Mouse (Mus musculus): ENCODE measurements around the gene Pde10a. TPM values are rescaled to one million over a fixed set of nuclear protein-coding genes. Genes with fewer than 3 reads are reported as not detected.
A peak's percentile ranks its signal among the peaks of the same experiment; 100 is the strongest.

Pde10a gene
- total RNA-seq, 1 experiment from 2014 or later = 0.84 TPM

- no peak for ATAC-seq (replicated peaks in 1 of 2; ENCODE audit: insufficient read depth in 1 of 2, low FRiP score in 2 of 2, low TSS enrichment in 1 of 2, low read depth in 1 of 2, poor library complexity in 2 of 2, severe bottlenecking in 2 of 2)
Observed at GRCm38 (mm10) chr17:8516006-8516405, 9.2 kb upstream of the Pde10a start.

- ATAC-seq (replicated peaks in 1 of 2; ENCODE audit: insufficient read depth in 1 of 2, low FRiP score in 2 of 2, low TSS enrichment in 1 of 2, low read depth in 1 of 2, poor library complexity in 2 of 2, severe bottlenecking in 2 of 2) = no peak
Observed at GRCm38 (mm10) chr17:8523986-8524385, 1.2 kb upstream of the Pde10a start.

- ATAC-seq (replicated peaks in 1 of 2; ENCODE audit: insufficient read depth in 1 of 2, low FRiP score in 2 of 2, low TSS enrichment in 1 of 2, low read depth in 1 of 2, poor library complexity in 2 of 2, severe bottlenecking in 2 of 2) = peak in 1 of 2 experiments; percentile 52; a peak in 2 of 4 replicates
Observed at GRCm38 (mm10) chr17:8524387-8525165, 596 bp upstream of the Pde10a start.

- ATAC-seq (replicated peaks in 1 of 2; ENCODE audit: insufficient read depth in 1 of 2, low FRiP score in 2 of 2, low TSS enrichment in 1 of 2, low read depth in 1 of 2, poor library complexity in 2 of 2, severe bottlenecking in 2 of 2) = peak; percentile 29 to 38; a peak in 3 of 4 replicates
Observed at GRCm38 (mm10) chr17:8525971-8526740, 984 bp downstream of the Pde10a start.

GRCm38 (mm10) chr17:8526815-8527261 lies 1.7 kb downstream of the Pde10a start:
- no peak for ATAC-seq (replicated peaks in 1 of 2; ENCODE audit: insufficient read depth in 1 of 2, low FRiP score in 2 of 2, low TSS enrichment in 1 of 2, low read depth in 1 of 2, poor library complexity in 2 of 2, severe bottlenecking in 2 of 2)

GRCm38 (mm10) chr17:8528641-8529040 lies 3.5 kb downstream of the Pde10a start:
- no peak for ATAC-seq (replicated peaks in 1 of 2; ENCODE audit: insufficient read depth in 1 of 2, low FRiP score in 2 of 2, low TSS enrichment in 1 of 2, low read depth in 1 of 2, poor library complexity in 2 of 2, severe bottlenecking in 2 of 2)

GRCm38 (mm10) chr17:8532609-8533008 lies 7.4 kb downstream of the Pde10a start:
- ATAC-seq (replicated peaks in 1 of 2; ENCODE audit: insufficient read depth in 1 of 2, low FRiP score in 2 of 2, low TSS enrichment in 1 of 2, low read depth in 1 of 2, poor library complexity in 2 of 2, severe bottlenecking in 2 of 2) = no peak

- ATAC-seq (replicated peaks in 1 of 2; ENCODE audit: insufficient read depth in 1 of 2, low FRiP score in 2 of 2, low TSS enrichment in 1 of 2, low read depth in 1 of 2, poor library complexity in 2 of 2, severe bottlenecking in 2 of 2) = no peak
Observed at GRCm38 (mm10) chr17:8533828-8534227, 8.7 kb downstream of the Pde10a start.

GRCm38 (mm10) chr17:8536522-8536921 lies 11.3 kb downstream of the Pde10a start:
- ATAC-seq (replicated peaks in 1 of 2; ENCODE audit: insufficient read depth in 1 of 2, low FRiP score in 2 of 2, low TSS enrichment in 1 of 2, low read depth in 1 of 2, poor library complexity in 2 of 2, severe bottlenecking in 2 of 2) = no peak

GRCm38 (mm10) chr17:8538102-8538501 lies 12.9 kb downstream of the Pde10a start:
- ATAC-seq (replicated peaks in 1 of 2; ENCODE audit: insufficient read depth in 1 of 2, low FRiP score in 2 of 2, low TSS enrichment in 1 of 2, low read depth in 1 of 2, poor library complexity in 2 of 2, severe bottlenecking in 2 of 2) = no peak

GRCm38 (mm10) chr17:8541974-8542538 lies 16.9 kb downstream of the Pde10a start:
- ATAC-seq (replicated peaks in 1 of 2; ENCODE audit: insufficient read depth in 1 of 2, low FRiP score in 2 of 2, low TSS enrichment in 1 of 2, low read depth in 1 of 2, poor library complexity in 2 of 2, severe bottlenecking in 2 of 2) = no peak

- ATAC-seq (replicated peaks in 1 of 2; ENCODE audit: insufficient read depth in 1 of 2, low FRiP score in 2 of 2, low TSS enrichment in 1 of 2, low read depth in 1 of 2, poor library complexity in 2 of 2, severe bottlenecking in 2 of 2) = no peak
Observed at GRCm38 (mm10) chr17:8546366-8546765, 21.2 kb downstream of the Pde10a start.

- ATAC-seq (replicated peaks in 1 of 2; ENCODE audit: insufficient read depth in 1 of 2, low FRiP score in 2 of 2, low TSS enrichment in 1 of 2, low read depth in 1 of 2, poor library complexity in 2 of 2, severe bottlenecking in 2 of 2) = no peak
Observed at GRCm38 (mm10) chr17:8548733-8549132, 23.6 kb downstream of the Pde10a start.

GRCm38 (mm10) chr17:8551641-8552040 lies 26.5 kb downstream of the Pde10a start:
- no peak for ATAC-seq (replicated peaks in 1 of 2; ENCODE audit: insufficient read depth in 1 of 2, low FRiP score in 2 of 2, low TSS enrichment in 1 of 2, low read depth in 1 of 2, poor library complexity in 2 of 2, severe bottlenecking in 2 of 2)

GRCm38 (mm10) chr17:8552346-8553035 lies 27.3 kb downstream of the Pde10a start:
- no peak for ATAC-seq (replicated peaks in 1 of 2; ENCODE audit: insufficient read depth in 1 of 2, low FRiP score in 2 of 2, low TSS enrichment in 1 of 2, low read depth in 1 of 2, poor library complexity in 2 of 2, severe bottlenecking in 2 of 2)

GRCm38 (mm10) chr17:8553601-8554000 lies 28.4 kb downstream of the Pde10a start:
- ATAC-seq (replicated peaks in 1 of 2; ENCODE audit: insufficient read depth in 1 of 2, low FRiP score in 2 of 2, low TSS enrichment in 1 of 2, low read depth in 1 of 2, poor library complexity in 2 of 2, severe bottlenecking in 2 of 2) = no peak

GRCm38 (mm10) chr17:8554219-8554618 lies 29.0 kb downstream of the Pde10a start:
- no peak for ATAC-seq (replicated peaks in 1 of 2; ENCODE audit: insufficient read depth in 1 of 2, low FRiP score in 2 of 2, low TSS enrichment in 1 of 2, low read depth in 1 of 2, poor library complexity in 2 of 2, severe bottlenecking in 2 of 2)

- ATAC-seq (replicated peaks in 1 of 2; ENCODE audit: insufficient read depth in 1 of 2, low FRiP score in 2 of 2, low TSS enrichment in 1 of 2, low read depth in 1 of 2, poor library complexity in 2 of 2, severe bottlenecking in 2 of 2) = no peak
Observed at GRCm38 (mm10) chr17:8555785-8556184, 30.6 kb downstream of the Pde10a start.

Measured in hematopoietic stem cell, adult 5-6 weeks (primary cell).